Mouse (Mus musculus): ENCODE results near the gene Pdzd2.

DNA sequence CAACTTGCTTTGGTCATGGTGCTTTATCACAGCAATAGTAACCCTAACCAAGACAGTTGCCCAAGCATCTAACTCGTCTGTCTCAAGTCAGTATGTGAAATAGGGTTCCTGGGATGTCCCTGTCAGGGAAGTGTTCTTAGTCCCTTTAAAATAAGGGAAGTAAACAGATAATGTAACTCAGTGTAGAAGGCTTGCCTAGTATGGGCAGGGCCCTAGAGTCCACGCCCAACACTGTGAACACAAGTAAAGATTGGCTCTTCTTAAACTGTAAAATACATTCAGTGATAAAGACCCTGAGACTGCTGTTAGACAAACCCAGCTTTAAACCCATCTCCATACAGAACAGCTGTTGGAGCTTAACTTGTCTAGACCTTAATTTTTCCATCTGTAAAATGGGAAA lies 57.8 kb downstream of the Pdzd2 start:
- TF ChIP-seq POLR2A (IDR thresholded peaks at IDR 0.05; ENCODE audit: borderline replicate concordance, control insufficient read depth, low read depth, low read length) (no peak), CTCF (IDR thresholded peaks at IDR 0.05; ENCODE audit: control insufficient read depth, insufficient read depth, low read length) (no peak)

Measured in bone marrow, adult 2 months (tissue).